Mouse (Mus musculus): ENCODE results near the gene Atg4d. TPM values are rescaled to one million over a fixed set of nuclear protein-coding genes. Genes with fewer than 3 reads are reported as not detected.
"Not testable (repeated sequence)": the region's sequence is repeated elsewhere in the genome, so short reads cannot be mapped to it uniquely, and the experiment has no call there.

Gene Atg4d
- polyA plus RNA-seq, 1 experiment from 2014 or later = 52.8 TPM

- peak; percentile 66 for ATAC-seq
- no peak overlapping the region; the same call in 1 of the 2 replicates for H3K27ac ChIP-seq (ENCODE audit: low read depth, low read length)
- peak overlapping the region; percentile 87 for H3K9ac ChIP-seq (ENCODE audit: low read depth, low read length)
- H3K4me1 ChIP-seq (ENCODE audit: control insufficient read depth, insufficient read depth, low read depth, low read length) = peaks cover 20% of the 10 kb centered on the region
- no peaks in the 10 kb centered on the region for H3K27me3 ChIP-seq (replicated peaks; ENCODE audit: control insufficient read depth, insufficient read depth, low read length)
- no peaks in the 10 kb centered on the region for H3K36me3 ChIP-seq (ENCODE audit: control insufficient read depth, insufficient read depth, low read length)
- peak overlapping the region; percentile 98 for H3K4me2 ChIP-seq (ENCODE audit: low read length)
- H3K4me3 ChIP-seq (ENCODE audit: low read length) = peak overlapping the region; percentile 81
- H3K9me3 ChIP-seq (ENCODE audit: control insufficient read depth, low read length) = no peaks in the 10 kb centered on the region
- WGBS = 24% methylated on average over 4 of the region's 4 CpGs
Observed at GRCm38 (mm10) chr9:21320280-21320618, 55.2 kb downstream of the Atg4d start.

- WGBS = under 1% methylated on average over 52 of the region's 52 CpGs
- Histone ChIP-seq H3K9me3 (ENCODE audit: control insufficient read depth, low read length) (no peaks in the 10 kb centered on the region), H3K9ac (ENCODE audit: low read depth, low read length) (peak within 1 kb of the TSS; percentile 87), H3K27me3 (replicated peaks; ENCODE audit: control insufficient read depth, insufficient read depth, low read length) (no peaks in the 10 kb centered on the region), H3K36me3 (ENCODE audit: control insufficient read depth, insufficient read depth, low read length) (no peaks in the 10 kb centered on the region), H3K4me1 (ENCODE audit: control insufficient read depth, insufficient read depth, low read depth, low read length) (peaks cover 20% of the 10 kb centered on the region), H3K4me2 (ENCODE audit: low read length) (peak within 1 kb of the TSS; percentile 98), H3K27ac (ENCODE audit: low read depth, low read length) (peak within 1 kb of the TSS; percentile 72), H3K4me3 (ENCODE audit: low read length) (peak within 1 kb of the TSS; percentile 81)
- peak; percentile 94 for ATAC-seq
Observed at GRCm38 (mm10) chr9:21320619-21321512, 55.8 kb downstream of the Atg4d start, which contains the start of gene Slc44a2. Gene Slc44a2 (plus strand): TSS chr9:21320698.

GRCm38 (mm10) chr9:21321513-21321835, 56.4 kb downstream of the Atg4d start:
- Histone ChIP-seq H3K4me2 (ENCODE audit: low read length) (peak overlapping the region; percentile 98), H3K9ac (ENCODE audit: low read depth, low read length) (peak overlapping the region; percentile 87), H3K36me3 (ENCODE audit: control insufficient read depth, insufficient read depth, low read length) (no peaks in the 10 kb centered on the region), H3K27ac (ENCODE audit: low read depth, low read length) (peak overlapping the region; percentile 23; the same call in 1 of the 2 replicates), H3K27me3 (replicated peaks; ENCODE audit: control insufficient read depth, insufficient read depth, low read length) (no peaks in the 10 kb centered on the region), H3K4me3 (ENCODE audit: low read length) (peak overlapping the region; percentile 81), H3K9me3 (ENCODE audit: control insufficient read depth, low read length) (no peaks in the 10 kb centered on the region), H3K4me1 (ENCODE audit: control insufficient read depth, insufficient read depth, low read depth, low read length) (peaks cover 20% of the 10 kb centered on the region)
- WGBS = 18% methylated on average over 6 of the region's 6 CpGs
- no peak for ATAC-seq

GRCm38 (mm10) chr9:21322211-21322916, 57.3 kb downstream of the Atg4d start:
- Histone ChIP-seq H3K27me3 (replicated peaks; ENCODE audit: control insufficient read depth, insufficient read depth, low read length) (no peaks in the 10 kb centered on the region), H3K4me2 (ENCODE audit: low read length) (peak overlapping the region; percentile 98), H3K9me3 (ENCODE audit: control insufficient read depth, low read length) (no peaks in the 10 kb centered on the region), H3K4me1 (ENCODE audit: control insufficient read depth, insufficient read depth, low read depth, low read length) (peaks cover 20% of the 10 kb centered on the region), H3K27ac (ENCODE audit: low read depth, low read length) (no peak overlapping the region), H3K9ac (ENCODE audit: low read depth, low read length) (no peak overlapping the region), H3K4me3 (ENCODE audit: low read length) (no peak overlapping the region), H3K36me3 (ENCODE audit: control insufficient read depth, insufficient read depth, low read length) (no peaks in the 10 kb centered on the region)
- 74% methylated on average over 19 of the region's 19 CpGs for WGBS
- ATAC-seq = no peak

GRCm38 (mm10) chr9:21322917-21323297, 57.8 kb downstream of the Atg4d start:
- not testable (repeated sequence) for H3K36me3 ChIP-seq (ENCODE audit: control insufficient read depth, insufficient read depth, low read length); H3K4me3 ChIP-seq (ENCODE audit: low read length); H3K9me3 ChIP-seq (ENCODE audit: control insufficient read depth, low read length); ATAC-seq; H3K27ac ChIP-seq (ENCODE audit: low read depth, low read length); H3K4me2 ChIP-seq (ENCODE audit: low read length); H3K27me3 ChIP-seq (replicated peaks; ENCODE audit: control insufficient read depth, insufficient read depth, low read length); H3K9ac ChIP-seq (ENCODE audit: low read depth, low read length)
- WGBS = 91% methylated on average over 8 of the region's 8 CpGs
- H3K4me1 ChIP-seq (ENCODE audit: control insufficient read depth, insufficient read depth, low read depth, low read length) = peaks cover 20% of the 10 kb centered on the region

- H3K27me3 ChIP-seq (replicated peaks; ENCODE audit: control insufficient read depth, insufficient read depth, low read length) = no peaks in the 10 kb centered on the region
- H3K4me1 ChIP-seq (ENCODE audit: control insufficient read depth, insufficient read depth, low read depth, low read length) = peaks cover 20% of the 10 kb centered on the region
- H3K9ac ChIP-seq (ENCODE audit: low read depth, low read length) = no peak overlapping the region
- H3K4me3 ChIP-seq (ENCODE audit: low read length) = no peak overlapping the region
- no peak for ATAC-seq
- H3K36me3 ChIP-seq (ENCODE audit: control insufficient read depth, insufficient read depth, low read length) = no peaks in the 10 kb centered on the region
- H3K9me3 ChIP-seq (ENCODE audit: control insufficient read depth, low read length) = no peaks in the 10 kb centered on the region
- no peak overlapping the region for H3K27ac ChIP-seq (ENCODE audit: low read depth, low read length)
- H3K4me2 ChIP-seq (ENCODE audit: low read length) = no peak overlapping the region
- 92% methylated on average over 11 of the region's 11 CpGs for WGBS
Observed at GRCm38 (mm10) chr9:21324269-21324668, 59.2 kb downstream of the Atg4d start.

Other genes starting within 250 kb of the Atg4d start
- gene Icam1, start 249.3 kb upstream of the Atg4d start, polyA plus RNA-seq (2015; fragmentation: Nextera tagmentation; extraction: Ambion mirVana) = 3.4 and 5.3 TPM in 2 replicates
- 0.27 and 0.29 TPM in 2 replicates for gene Icam4, start 235.9 kb upstream of the Atg4d start, polyA plus RNA-seq (2015; fragmentation: Nextera tagmentation; extraction: Ambion mirVana)
- gene Icam5, start 233.2 kb upstream of the Atg4d start, polyA plus RNA-seq (2015; fragmentation: Nextera tagmentation; extraction: Ambion mirVana) = 2.8 and 3.2 TPM in 2 replicates
- 1.5 and 2.1 TPM in 2 replicates for gene Zglp1, start 198.2 kb upstream of the Atg4d start, polyA plus RNA-seq (2015; fragmentation: Nextera tagmentation; extraction: Ambion mirVana)
- gene Gm49373, start 192.2 kb upstream of the Atg4d start, polyA plus RNA-seq (2015; fragmentation: Nextera tagmentation; extraction: Ambion mirVana) = 1.3 and 2.2 TPM in 2 replicates
- gene Fdx1l, start 191.7 kb upstream of the Atg4d start, polyA plus RNA-seq (2015; fragmentation: Nextera tagmentation; extraction: Ambion mirVana) = 75.2 and 80.8 TPM in 2 replicates
- gene Gm38431, start 173.3 kb upstream of the Atg4d start, polyA plus RNA-seq (2015; fragmentation: Nextera tagmentation; extraction: Ambion mirVana) = 1.3 TPM in 2 replicates
- 25.9 and 35.9 TPM in 2 replicates for gene Raver1, start 173.3 kb upstream of the Atg4d start, polyA plus RNA-seq (2015; fragmentation: Nextera tagmentation; extraction: Ambion mirVana)
- gene Tyk2, start 134.1 kb upstream of the Atg4d start, polyA plus RNA-seq (2015; fragmentation: Nextera tagmentation; extraction: Ambion mirVana) = 9.5 and 10.5 TPM in 2 replicates
- 204 and 211 TPM in 2 replicates for gene Cdc37, start 115.3 kb upstream of the Atg4d start, polyA plus RNA-seq (2015; fragmentation: Nextera tagmentation; extraction: Ambion mirVana)
- 47.7 and 50.5 TPM in 2 replicates for gene Pde4a, start 99.6 kb upstream of the Atg4d start, polyA plus RNA-seq (2015; fragmentation: Nextera tagmentation; extraction: Ambion mirVana)
- gene Keap1, start 25.9 kb upstream of the Atg4d start, polyA plus RNA-seq (2015; fragmentation: Nextera tagmentation; extraction: Ambion mirVana) = 71.5 and 72.0 TPM in 2 replicates
- 5.5 and 5.7 TPM in 2 replicates for gene S1pr5, start 16.9 kb upstream of the Atg4d start, polyA plus RNA-seq (2015; fragmentation: Nextera tagmentation; extraction: Ambion mirVana)
- 14.5 and 16.8 TPM in 2 replicates for gene Kri1, start 22.7 kb downstream of the Atg4d start, polyA plus RNA-seq (2015; fragmentation: Nextera tagmentation; extraction: Ambion mirVana)
- 121 and 138 TPM in 2 replicates for gene Cdkn2d, start 26.1 kb downstream of the Atg4d start, polyA plus RNA-seq (2015; fragmentation: Nextera tagmentation; extraction: Ambion mirVana)
- 2.8 and 2.9 TPM in 2 replicates for gene Ap1m2, start 47.0 kb downstream of the Atg4d start, polyA plus RNA-seq (2015; fragmentation: Nextera tagmentation; extraction: Ambion mirVana)
- 63.9 and 78.0 TPM in 2 replicates for gene Slc44a2, start 55.4 kb downstream of the Atg4d start, polyA plus RNA-seq (2015; fragmentation: Nextera tagmentation; extraction: Ambion mirVana)
- gene Ilf3, start 102.6 kb downstream of the Atg4d start, polyA plus RNA-seq (2015; fragmentation: Nextera tagmentation; extraction: Ambion mirVana) = 186 and 210 TPM in 2 replicates
- 50.3 and 53.7 TPM in 2 replicates for gene Qtrt1, start 146.5 kb downstream of the Atg4d start, polyA plus RNA-seq (2015; fragmentation: Nextera tagmentation; extraction: Ambion mirVana)
- gene Dnm2, start 159.6 kb downstream of the Atg4d start, polyA plus RNA-seq (2015; fragmentation: Nextera tagmentation; extraction: Ambion mirVana) = 61.9 and 69.2 TPM in 2 replicates
- gene Tmed1, start 245.0 kb downstream of the Atg4d start, polyA plus RNA-seq (2015; fragmentation: Nextera tagmentation; extraction: Ambion mirVana) = 64.3 and 66.8 TPM in 2 replicates

All from hindbrain, embryonic 16.5 days (tissue).